ENCODE assay signal across 9 mouse cellular contexts in the genomic region with DNA sequence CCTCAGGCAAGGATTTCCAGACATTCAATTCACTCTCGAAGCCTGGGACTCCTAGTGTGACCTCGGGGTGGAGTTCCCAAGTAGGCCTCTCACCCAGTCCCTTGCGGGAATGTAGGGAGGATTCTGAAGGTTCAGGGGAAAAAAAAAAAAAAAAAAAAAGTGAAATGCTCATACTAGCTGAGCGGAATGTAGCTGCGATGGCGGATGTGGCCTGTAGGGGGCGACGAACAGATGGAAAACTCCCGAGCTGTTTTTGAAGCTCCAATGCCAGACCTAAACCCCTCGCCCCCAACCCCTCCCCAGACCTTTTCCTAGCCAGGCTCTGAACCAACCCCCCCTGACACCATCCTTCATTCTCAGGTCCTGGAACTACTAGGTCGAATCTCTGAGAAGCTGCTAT. TPM values are rescaled to one million over a fixed set of nuclear protein-coding genes. Genes with fewer than 3 reads are reported as not detected.
DNase-seq lines count a peak whose midpoint lies in the region; ATAC-seq and TF ChIP-seq lines count a peak whose summit lies in the region.
"Had no signal": no experiment of that assay in that cellular context is flagged by ENCODE, and none has a peak within 500 bp of the region (broad histone marks: within the 10 kb centered on the region; RNA-seq: fewer than 3 reads in every experiment).

No protein-coding gene starts in this region.

- 1% methylated on average over 11 of the region's 11 CpGs for WGBS in embryonic facial prominence, embryonic 11.5 days
- WGBS in limb, embryonic 13.5 days = 0% methylated on average over 11 of the region's 11 CpGs

- H3K9me3 ChIP-seq in embryonic facial prominence, embryonic 11.5 days (replicated peaks; ENCODE audit: control insufficient read depth, low read length) = no peaks in the 10 kb centered on the region
- H3K9me3 ChIP-seq in limb, embryonic 13.5 days = no peaks in the 10 kb centered on the region

- DNase-seq in left cerebral cortex, adult 2 months (ENCODE audit: extremely low spot score in 1 of 2, low spot score in 2 of 2) = no peak
- DNase-seq in left cerebral cortex, postnatal 25 days (ENCODE audit: low spot score in 2 of 2) = no peak
- peak; percentile 88 for DNase-seq in R1 (ENCODE audit: low read depth, low spot score)
- peak; percentile 92 for DNase-seq in embryonic facial prominence, embryonic 11.5 days (ENCODE audit: low spot score)
- DNase-seq in heart, postnatal 4 days = peak; percentile 86
- peak; percentile 59 for DNase-seq in naive thymus-derived CD4-positive, alpha-beta T cell, adult 2 months (ENCODE audit: low read depth)
- DNase-seq in Muller cell, postnatal 12 days (ENCODE audit: inconsistent ontology term) = no peak

- no peak overlapping the region for H3K4me2 ChIP-seq in embryonic facial prominence, embryonic 11.5 days (ENCODE audit: low read depth, low read length)
- H3K4me2 ChIP-seq in limb, embryonic 13.5 days (replicated peaks) = peak overlapping the region; percentile 43

- H3K4me3 ChIP-seq in left cerebral cortex, adult 2 months = no peak overlapping the region
- H3K4me3 ChIP-seq in embryonic facial prominence, embryonic 11.5 days (ENCODE audit: low read depth, low read length) = no peak overlapping the region
- 0 out of 2 replicates have a peak overlapping the region, but pooled peaks have one; percentile 7 for H3K4me3 ChIP-seq in limb, embryonic 13.5 days
- H3K4me3 ChIP-seq: erythroblast, embryonic 14.5 days had no signal

- TF ChIP-seq CTCF in left cerebral cortex, adult 2 months (IDR thresholded peaks at IDR 0.05) = peak; percentile 60

- ATAC-seq in embryonic facial prominence, embryonic 11.5 days (replicated peaks; ENCODE audit: insufficient number of reproducible peaks, low FRiP score, low TSS enrichment, low read depth) = no peak; the same call in 1 of the 2 replicates
- no peak for ATAC-seq in limb, embryonic 13.5 days (ENCODE audit: low FRiP score, low read depth)

- H3K9ac ChIP-seq in embryonic facial prominence, embryonic 11.5 days (replicated peaks; ENCODE audit: low read length) = no peak overlapping the region
- H3K9ac ChIP-seq in limb, embryonic 13.5 days = no peak overlapping the region

- intact Hi-C loops in left cerebral cortex, adult 2 months (cut with DNase I) = loop anchor here (5.0 kb wide), 1 partner anchor 89 kb away; no protein-coding TSS in a partner anchor
- intact Hi-C loops in left cerebral cortex, postnatal 25 days (cut with DNase I) = no loop called here

- H3K36me3 ChIP-seq in embryonic facial prominence, embryonic 11.5 days (replicated peaks; ENCODE audit: control insufficient read depth, insufficient read depth, low read depth, low read length) = no peaks in the 10 kb centered on the region
- H3K36me3 ChIP-seq in limb, embryonic 13.5 days = no peaks in the 10 kb centered on the region

- H3K4me1 ChIP-seq in embryonic facial prominence, embryonic 11.5 days (ENCODE audit: control insufficient read depth, insufficient read depth, low read length) = no peaks in the 10 kb centered on the region; the same call in 1 of the 2 replicates
- H3K4me1 ChIP-seq in limb, embryonic 13.5 days = peaks cover 31% of the 10 kb centered on the region

- peaks cover 57% of the 10 kb centered on the region for H3K27me3 ChIP-seq in embryonic facial prominence, embryonic 11.5 days (ENCODE audit: control insufficient read depth, insufficient read depth, low read length)
- peaks cover 97% of the 10 kb centered on the region for H3K27me3 ChIP-seq in limb, embryonic 13.5 days

- no peak overlapping the region for H3K27ac ChIP-seq in left cerebral cortex, adult 2 months
- no peak overlapping the region for H3K27ac ChIP-seq in embryonic facial prominence, embryonic 11.5 days (replicated peaks; ENCODE audit: low read depth, low read length)
- H3K27ac ChIP-seq in limb, embryonic 13.5 days = no peak overlapping the region

RNA-seq across cellular contexts. Expression of a gene that starts 4.9 kb away (rescaled TPM):
- total RNA-seq in left cerebral cortex, adult 2 months (2021) = not detected
- total RNA-seq in left cerebral cortex, postnatal 25 days (2021) = not detected
- polyA plus RNA-seq in embryonic facial prominence, embryonic 11.5 days (2014; fragmentation: Nextera tagmentation; extraction: Ambion mirVana) = 1.0 and 1.7 TPM in 2 replicates
- total RNA-seq in heart, postnatal 4 days (2021) = under 1 TPM; 0.25 to 0.26 TPM
- 0.74 and 0.80 TPM in 2 replicates for polyA plus RNA-seq in limb, embryonic 13.5 days (2015; fragmentation: Nextera tagmentation; extraction: Ambion mirVana)
- polyA plus RNA-seq: erythroblast, embryonic 14.5 days had no signal

RNA-seq across cellular contexts. Expression of a gene that starts 54.5 kb away (rescaled TPM):
- total RNA-seq in left cerebral cortex, adult 2 months (2021) = 10 to 100 TPM; 11.5 to 11.7 TPM
- 10 to 100 TPM in 1 of 2 experiments, 1 to 10 TPM in 1; 8.9 to 10.4 TPM for total RNA-seq in left cerebral cortex, postnatal 25 days (2021)
- polyA plus RNA-seq in embryonic facial prominence, embryonic 11.5 days (2014; fragmentation: Nextera tagmentation; extraction: Ambion mirVana) = 19.8 and 20.4 TPM in 2 replicates
- 1 to 10 TPM; 9.2 to 10.0 TPM for total RNA-seq in heart, postnatal 4 days (2021)
- 20.5 and 21.9 TPM in 2 replicates for polyA plus RNA-seq in limb, embryonic 13.5 days (2015; fragmentation: Nextera tagmentation; extraction: Ambion mirVana)
- polyA plus RNA-seq: erythroblast, embryonic 14.5 days had no signal

Comparison
In these comparisons a context has a peak if more than half of its experiments do, and no peak if none do; other contexts are left out.
1. DNase-seq: peak in R1 (single experiment), embryonic facial prominence, embryonic 11.5 days (single experiment), heart, postnatal 4 days (single experiment) and naive thymus-derived CD4-positive, alpha-beta T cell, adult 2 months (single experiment); none in left cerebral cortex, adult 2 months (0 of 2), left cerebral cortex, postnatal 25 days (0 of 2) and Muller cell, postnatal 12 days (single experiment).